Mouse (Mus musculus): Measurements from ENCODE around the gene Inka2.
"Not testable (repeated sequence)": the region's sequence is repeated elsewhere in the genome, so short reads cannot be mapped to it uniquely, and the experiment has no call there.

Gene Inka2

GRCm38 (mm10) chr3:105697148-105697441, 7.3 kb upstream of the Inka2 start:
- no peak for DNase-seq (ENCODE audit: low spot score)

- peak; percentile 69 for DNase-seq (ENCODE audit: low spot score)
Measured at GRCm38 (mm10) chr3:105698311-105698710, 6.1 kb upstream of the Inka2 start.

GRCm38 (mm10) chr3:105699241-105699933, 5.0 kb upstream of the Inka2 start:
- DNase-seq (ENCODE audit: low spot score), result peak; percentile 85

GRCm38 (mm10) chr3:105700786-105701185, 3.6 kb upstream of the Inka2 start:
- DNase-seq (ENCODE audit: low spot score), result not testable (repeated sequence)

GRCm38 (mm10) chr3:105701399-105701798, 3.0 kb upstream of the Inka2 start:
- peak; percentile 50 for DNase-seq (ENCODE audit: low spot score)

GRCm38 (mm10) chr3:105703571-105703970, 828 bp upstream of the Inka2 start:
- no peak for DNase-seq (ENCODE audit: low spot score)

- no peak for DNase-seq (ENCODE audit: low spot score)
Measured at GRCm38 (mm10) chr3:105705061-105705549, 706 bp downstream of the Inka2 start.

GRCm38 (mm10) chr3:105705561-105705960, 1.2 kb downstream of the Inka2 start:
- no peak for DNase-seq (ENCODE audit: low spot score)

- DNase-seq (ENCODE audit: low spot score), result no peak
Measured at GRCm38 (mm10) chr3:105706366-105707020, 2.1 kb downstream of the Inka2 start.

- DNase-seq (ENCODE audit: low spot score), result no peak
Measured at GRCm38 (mm10) chr3:105707590-105707989, 3.2 kb downstream of the Inka2 start.

- DNase-seq (ENCODE audit: low spot score), result no peak
Measured at GRCm38 (mm10) chr3:105710246-105710645, 5.8 kb downstream of the Inka2 start.

GRCm38 (mm10) chr3:105711741-105712140, 7.3 kb downstream of the Inka2 start:
- DNase-seq (ENCODE audit: low spot score), result no peak

GRCm38 (mm10) chr3:105712827-105713226, 8.4 kb downstream of the Inka2 start:
- DNase-seq (ENCODE audit: low spot score), result no peak

GRCm38 (mm10) chr3:105714091-105714819, 9.9 kb downstream of the Inka2 start:
- DNase-seq (ENCODE audit: low spot score), result no peak

- DNase-seq (ENCODE audit: low spot score), result no peak
Measured at GRCm38 (mm10) chr3:105714820-105715167, 10.4 kb downstream of the Inka2 start.

GRCm38 (mm10) chr3:105716353-105717000, 12.1 kb downstream of the Inka2 start:
- DNase-seq (ENCODE audit: low spot score), result no peak

GRCm38 (mm10) chr3:105717856-105718555, 13.6 kb downstream of the Inka2 start:
- no peak for DNase-seq (ENCODE audit: low spot score)

GRCm38 (mm10) chr3:105718746-105719145, 14.3 kb downstream of the Inka2 start:
- no peak for DNase-seq (ENCODE audit: low spot score)

GRCm38 (mm10) chr3:105719979-105720378, 15.6 kb downstream of the Inka2 start:
- no peak for DNase-seq (ENCODE audit: low spot score)

- DNase-seq (ENCODE audit: low spot score), result no peak
Measured at GRCm38 (mm10) chr3:105720514-105720913, 16.1 kb downstream of the Inka2 start.

GRCm38 (mm10) chr3:105721681-105722201, 17.3 kb downstream of the Inka2 start:
- DNase-seq (ENCODE audit: low spot score), result no peak

- no peak for DNase-seq (ENCODE audit: low spot score)
Measured at GRCm38 (mm10) chr3:105722510-105722909, 18.1 kb downstream of the Inka2 start.
